Mouse (Mus musculus) lung, postnatal 0 days (tissue): Measurements from ENCODE around the gene Olfr1104. TPM values are rescaled to one million over a fixed set of nuclear protein-coding genes. Genes with fewer than 3 reads are reported as not detected.

ENCODE experiments used
- ATAC-seq: fragments of 200-750 bp; cut with Nextera tagmentation; 2 replicates; pipeline ENCODE4 v1.8.0; 2017; ENCODE audit warnings: moderate library complexity
- DNase-seq: peaks from one replicate; pipeline ENCODE4 v3.0.0-alpha.2; 2016; ENCODE audit warnings: low spot score
- H3K27ac ChIP-seq: fragments of 300-500 bp; sonication (generic); 2 replicates; pipeline ENCODE4 v1.5.1; 2014; ENCODE audit warnings: antibody characterized with exemption, mild to moderate bottlenecking, low read length, mixed read lengths
- H3K27me3 ChIP-seq: fragments of 300-500 bp; sonication (generic); replicated peaks from 2 replicates; pipeline ENCODE4 v1.6.1; 2014; ENCODE audit warnings: low read length, mixed read lengths; ENCODE audit not compliant: insufficient read depth
- H3K36me3 ChIP-seq: fragments of 300-500 bp; sonication (generic); 2 replicates; pipeline ENCODE4 v1.6.1; 2014; ENCODE audit warnings: low read length, mixed read lengths; ENCODE audit not compliant: insufficient read depth
- H3K4me1 ChIP-seq: fragments of 300-500 bp; sonication (generic); 2 replicates; pipeline ENCODE4 v1.6.1; 2014; ENCODE audit warnings: antibody characterized with exemption, low read depth, low read length, mixed read lengths; ENCODE audit not compliant: insufficient read depth
- H3K4me2 ChIP-seq: fragments of 300-500 bp; sonication (generic); replicated peaks from 2 replicates; pipeline ENCODE4 v1.6.1; 2014; ENCODE audit warnings: low read depth, mild to moderate bottlenecking, low read length, moderate library complexity, mixed read lengths
- H3K4me3 ChIP-seq: fragments of 300-500 bp; sonication (generic); 2 replicates; pipeline ENCODE4 v1.5.1; 2014; ENCODE audit warnings: low read depth, low read length
- H3K9ac ChIP-seq: fragments of 300-500 bp; sonication (generic); replicated peaks from 2 replicates; pipeline ENCODE4 v1.6.1; 2014; ENCODE audit warnings: low read depth, mild to moderate bottlenecking
- H3K9me3 ChIP-seq: fragments of 300-500 bp; sonication (generic); 2 replicates; pipeline ENCODE4 v1.6.1; 2016; ENCODE audit warnings: low read length, mixed read lengths
- CTCF ChIP-seq: IDR thresholded peaks from 2 replicates; pipeline ENCODE4 v1.5.1; 2016; ENCODE audit warnings: antibody characterized with exemption, mild to moderate bottlenecking
- EP300 ChIP-seq: IDR thresholded peaks from 2 replicates; pipeline ENCODE4 v1.6.1; 2016; ENCODE audit warnings: antibody characterized with exemption, mild to moderate bottlenecking, control low read depth
- WGBS: fragments of 180-500 bp; shearing (Covaris S2); extraction: QIAGEN DNeasy Blood & Tissue Kit; methylation state at CpG from one replicate; pipeline ENCODE4 v1.1.7; 2014; 5-methylcytosine and 5-hydroxymethylcytosine counted together
- polyA plus RNA-seq: library from polyadenylated mRNA; unstranded; fragments of >200 nt; fragmentation: Nextera tagmentation; extraction: Ambion mirVana; gene quantifications from 2 replicates; pipeline ENCODE4 v1.2.1, GENCODE M21; 2015

Olfr1104 gene
- not detected in 2 replicates for polyA plus RNA-seq

GRCm38 (mm10) chr2:87026980-87027379, at the start of gene Olfr1104:
Gene Olfr1104, minus strand, starts transcription at chr2:87027080.
- Histone ChIP-seq H3K36me3 (no peaks in the 10 kb centered on the region), H3K4me1 (no peaks in the 10 kb centered on the region), H3K9ac (no peak within 1 kb of the TSS), H3K4me3 (no peak within 1 kb of the TSS), H3K27ac (no peak within 1 kb of the TSS), H3K27me3 (no peaks in the 10 kb centered on the region), H3K4me2 (no peak within 1 kb of the TSS), H3K9me3 (no peaks in the 10 kb centered on the region)
- DNase-seq (no peak), ATAC-seq (no peak)
- TF ChIP-seq EP300: no peak
- TF ChIP-seq CTCF: no peak
- 75% methylated on average over 1 of the region's 1 CpGs for WGBS

GRCm38 (mm10) chr2:87075717-87076116, 48.8 kb upstream of the Olfr1104 start, which contains the start of gene Olfr1107:
Gene Olfr1107, minus strand, starts transcription at chr2:87075817.
- H3K9me3 ChIP-seq: no peaks in the 10 kb centered on the region
- no peak within 1 kb of the TSS for H3K4me2 ChIP-seq
- no peaks in the 10 kb centered on the region for H3K4me1 ChIP-seq
- no peaks in the 10 kb centered on the region for H3K36me3 ChIP-seq
- WGBS: 69% methylated on average over 1 of the region's 1 CpGs
- ATAC-seq (no peak), DNase-seq (no peak)
- TF ChIP-seq EP300 (no peak), CTCF (no peak)
- H3K9ac ChIP-seq: no peak within 1 kb of the TSS
- H3K27me3 ChIP-seq: no peaks in the 10 kb centered on the region
- H3K4me3 ChIP-seq: no peak within 1 kb of the TSS
- no peak within 1 kb of the TSS for H3K27ac ChIP-seq

- no peak for ATAC-seq
- WGBS: 70% methylated on average over 1 of the region's 1 CpGs
Measured at GRCm38 (mm10) chr2:87052173-87052572, 25.3 kb upstream of the Olfr1104 start, which contains the start of gene Olfr1106. Gene Olfr1106, minus strand, starts transcription at chr2:87052273.

GRCm38 (mm10) chr2:87036431-87036830, 9.6 kb upstream of the Olfr1104 start, which contains the start of gene Olfr1105:
Gene Olfr1105, minus strand, starts transcription at chr2:87036531.
- H3K9me3 ChIP-seq: no peaks in the 10 kb centered on the region
- no peak for DNase-seq
- no peak for TF ChIP-seq EP300
- no peak for TF ChIP-seq CTCF
- H3K4me2 ChIP-seq: no peak within 1 kb of the TSS
- H3K27me3 ChIP-seq: no peaks in the 10 kb centered on the region
- H3K9ac ChIP-seq: no peak within 1 kb of the TSS
- no peaks in the 10 kb centered on the region for H3K36me3 ChIP-seq
- H3K4me1 ChIP-seq: no peaks in the 10 kb centered on the region
- H3K4me3 ChIP-seq: no peak within 1 kb of the TSS
- no peak for ATAC-seq
- no peak within 1 kb of the TSS for H3K27ac ChIP-seq

More at GRCm38 (mm10) chr2:87052173-87052572, 25.3 kb upstream of the Olfr1104 start, which contains the start of gene Olfr1106:
- Histone ChIP-seq H3K9ac (no peak within 1 kb of the TSS), H3K4me3 (no peak within 1 kb of the TSS), H3K4me2 (no peak within 1 kb of the TSS), H3K9me3 (no peaks in the 10 kb centered on the region), H3K27ac (no peak within 1 kb of the TSS), H3K36me3 (no peaks in the 10 kb centered on the region), H3K27me3 (no peaks in the 10 kb centered on the region), H3K4me1 (no peaks in the 10 kb centered on the region)
- TF ChIP-seq CTCF (no peak), EP300 (no peak)
- DNase-seq: no peak

- no peak within 1 kb of the TSS for H3K9ac ChIP-seq
- no peak for TF ChIP-seq CTCF
- no peak for TF ChIP-seq EP300
- no peaks in the 10 kb centered on the region for H3K9me3 ChIP-seq
- DNase-seq (no peak), ATAC-seq (no peak)
- H3K36me3 ChIP-seq: no peaks in the 10 kb centered on the region
- no peaks in the 10 kb centered on the region for H3K4me1 ChIP-seq
- no peaks in the 10 kb centered on the region for H3K27me3 ChIP-seq
- no peak within 1 kb of the TSS for H3K4me3 ChIP-seq
- H3K4me2 ChIP-seq: no peak within 1 kb of the TSS
- H3K27ac ChIP-seq: no peak within 1 kb of the TSS
Measured at GRCm38 (mm10) chr2:86998098-86998497, 28.8 kb downstream of the Olfr1104 start, which contains the start of gene Olfr1102. Gene Olfr1102, plus strand, starts transcription at chr2:86998398.

GRCm38 (mm10) chr2:86991121-86991520, 35.8 kb downstream of the Olfr1104 start, which contains the start of gene Olfr1101:
Gene Olfr1101, minus strand, starts transcription at chr2:86991221.
- H3K9ac ChIP-seq: no peak within 1 kb of the TSS
- H3K27me3 ChIP-seq: no peaks in the 10 kb centered on the region
- H3K4me1 ChIP-seq: no peaks in the 10 kb centered on the region
- H3K4me2 ChIP-seq: no peak within 1 kb of the TSS
- no peaks in the 10 kb centered on the region for H3K9me3 ChIP-seq
- ATAC-seq (no peak), DNase-seq (no peak)
- H3K4me3 ChIP-seq: no peak within 1 kb of the TSS
- TF ChIP-seq EP300: no peak
- no peak for TF ChIP-seq CTCF
- no peak within 1 kb of the TSS for H3K27ac ChIP-seq
- 70% methylated on average over 3 of the region's 3 CpGs for WGBS
- H3K36me3 ChIP-seq: no peaks in the 10 kb centered on the region

- no peak within 1 kb of the TSS for H3K27ac ChIP-seq
- 61% methylated on average over 3 of the region's 3 CpGs for WGBS
- no peak within 1 kb of the TSS for H3K4me3 ChIP-seq
- H3K4me2 ChIP-seq: no peak within 1 kb of the TSS
- H3K9me3 ChIP-seq: no peaks in the 10 kb centered on the region
- H3K9ac ChIP-seq: no peak within 1 kb of the TSS
- ATAC-seq: no peak
- TF ChIP-seq EP300: no peak
- no peak for TF ChIP-seq CTCF
- DNase-seq: no peak
- H3K36me3 ChIP-seq: no peaks in the 10 kb centered on the region
- H3K27me3 ChIP-seq: no peaks in the 10 kb centered on the region
- H3K4me1 ChIP-seq: no peaks in the 10 kb centered on the region
Measured at GRCm38 (mm10) chr2:86979854-86980253, 47.0 kb downstream of the Olfr1104 start, which contains the start of gene Olfr1100. Gene Olfr1100, minus strand, starts transcription at chr2:86979954.

Other genes starting within 250 kb of the Olfr1104 start
- gene Olfr1093, start 244.6 kb downstream of the Olfr1104 start, polyA plus RNA-seq: not detected in 2 replicates
- not detected in 2 replicates for gene Olfr141, start 217.1 kb downstream of the Olfr1104 start, polyA plus RNA-seq
- not detected in 2 replicates for gene Olfr1094, start 202.4 kb downstream of the Olfr1104 start, polyA plus RNA-seq
- not detected in 2 replicates for gene Olfr1095, start 175.4 kb downstream of the Olfr1104 start, polyA plus RNA-seq
- gene Gm13723, start 152.3 kb downstream of the Olfr1104 start, polyA plus RNA-seq: not detected in 2 replicates
- gene Olfr1097, start 134.9 kb downstream of the Olfr1104 start, polyA plus RNA-seq: not detected in 2 replicates
- gene Olfr1098, start 102.5 kb downstream of the Olfr1104 start, polyA plus RNA-seq: not detected in 2 replicates
- gene Olfr1099, start 66.4 kb downstream of the Olfr1104 start, polyA plus RNA-seq: not detected in 2 replicates
- gene Olfr1100, start 47.1 kb downstream of the Olfr1104 start, polyA plus RNA-seq: not detected in 2 replicates
- not detected in 2 replicates for gene Olfr1101, start 35.9 kb downstream of the Olfr1104 start, polyA plus RNA-seq
- gene Olfr1102, start 28.7 kb downstream of the Olfr1104 start, polyA plus RNA-seq: not detected in 2 replicates
- gene Olfr1105, start 9.5 kb upstream of the Olfr1104 start, polyA plus RNA-seq: not detected in 2 replicates
- not detected in 2 replicates for gene Olfr1106, start 25.2 kb upstream of the Olfr1104 start, polyA plus RNA-seq
- not detected in 2 replicates for gene Olfr1107, start 48.7 kb upstream of the Olfr1104 start, polyA plus RNA-seq
- gene Olfr1109, start 68.9 kb upstream of the Olfr1104 start, polyA plus RNA-seq: not detected in 2 replicates
- gene Olfr259, start 87.5 kb upstream of the Olfr1104 start, polyA plus RNA-seq: not detected in 2 replicates
- not detected in 2 replicates for gene Olfr1110, start 113.2 kb upstream of the Olfr1104 start, polyA plus RNA-seq
- not detected in 2 replicates for gene Olfr1111, start 125.5 kb upstream of the Olfr1104 start, polyA plus RNA-seq
- not detected in 2 replicates for gene Olfr1112, start 160.7 kb upstream of the Olfr1104 start, polyA plus RNA-seq
- gene Olfr1113, start 181.9 kb upstream of the Olfr1104 start, polyA plus RNA-seq: not detected in 2 replicates
- gene Olfr1115, start 220.9 kb upstream of the Olfr1104 start, polyA plus RNA-seq: not detected in 2 replicates
- not detected in 2 replicates for gene Olfr1116, start 240.5 kb upstream of the Olfr1104 start, polyA plus RNA-seq